Mouse (Mus musculus) heart, embryonic 11.5 days (tissue): ENCODE measurements around the gene Gde1. TPM values are rescaled to one million over a fixed set of nuclear protein-coding genes. Genes with fewer than 3 reads are reported as not detected.

Experiments
- polyA plus RNA-seq: library from polyadenylated mRNA; unstranded; fragments of >200 nt; fragmentation: Nextera tagmentation; extraction: Ambion mirVana; gene quantifications from 2 replicates; pipeline ENCODE4 v1.2.1, GENCODE M21; 2014

The Gde1 gene
- polyA plus RNA-seq, 1 experiment from 2014 or later = 70.6 TPM

Other genes starting within 250 kb of the Gde1 start
- gene Itpripl2, start 213.8 kb downstream of the Gde1 start, polyA plus RNA-seq = 1.2 and 1.4 TPM in 2 replicates
- gene Coq7, start 172.4 kb downstream of the Gde1 start, polyA plus RNA-seq = 144 and 164 TPM in 2 replicates
- gene Tmc7, start 121.0 kb downstream of the Gde1 start, polyA plus RNA-seq = 1.9 and 2.6 TPM in 2 replicates
- gene Tmc5, start 108.5 kb downstream of the Gde1 start, polyA plus RNA-seq = 0.10 and 0.25 TPM in 2 replicates
- gene Ccp110, start 6.8 kb upstream of the Gde1 start, polyA plus RNA-seq = 4.6 and 5.9 TPM in 2 replicates
- gene Vps35l, start 34.4 kb upstream of the Gde1 start, polyA plus RNA-seq = 48.1 and 49.0 TPM in 2 replicates
- gene Iqck, start 150.0 kb upstream of the Gde1 start, polyA plus RNA-seq = 1.00 and 1.2 TPM in 2 replicates
- gene Knop1, start 150.5 kb upstream of the Gde1 start, polyA plus RNA-seq = 65.1 and 78.1 TPM in 2 replicates